Mouse (Mus musculus) cerebellum, postnatal 25 days (tissue): ENCODE measurements at regions not wholly inside any gene's neighbourhood (a gene's known extent, or its start where the extent isn't known, plus 50 kb on each side); places are given as distances from the start of the nearest gene placed in this dataset.
A peak's percentile ranks its signal among the peaks of the same experiment; 100 is the strongest.

Source experiments
- DNase-seq, 2 experiments: peaks; one replicate each; pipeline ENCODE4 v3.0.0; 2021; ENCODE audit warnings: mixed read lengths in 2 of 2

DNA sequence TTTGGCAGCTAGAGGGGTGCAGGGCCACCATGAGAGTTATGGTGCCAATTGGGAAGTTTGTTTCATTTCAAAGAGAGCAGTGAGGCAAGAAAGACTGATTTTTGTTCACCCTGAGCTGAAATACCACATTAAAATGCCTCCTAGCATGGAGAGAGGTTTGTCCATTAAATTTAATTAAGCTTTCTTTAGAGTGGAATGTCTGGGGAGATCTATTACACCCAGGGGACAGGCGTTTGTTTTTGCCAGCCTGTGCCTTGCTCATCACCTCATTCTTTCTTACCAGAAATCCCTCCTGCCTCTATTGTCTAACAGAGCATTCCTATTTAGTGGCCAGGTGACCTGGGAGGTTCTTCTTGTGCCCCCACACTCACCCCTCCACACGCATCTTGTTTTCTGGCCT lies 55.2 kb upstream of the Rcn1 start:
- no peak for DNase-seq

DNA sequence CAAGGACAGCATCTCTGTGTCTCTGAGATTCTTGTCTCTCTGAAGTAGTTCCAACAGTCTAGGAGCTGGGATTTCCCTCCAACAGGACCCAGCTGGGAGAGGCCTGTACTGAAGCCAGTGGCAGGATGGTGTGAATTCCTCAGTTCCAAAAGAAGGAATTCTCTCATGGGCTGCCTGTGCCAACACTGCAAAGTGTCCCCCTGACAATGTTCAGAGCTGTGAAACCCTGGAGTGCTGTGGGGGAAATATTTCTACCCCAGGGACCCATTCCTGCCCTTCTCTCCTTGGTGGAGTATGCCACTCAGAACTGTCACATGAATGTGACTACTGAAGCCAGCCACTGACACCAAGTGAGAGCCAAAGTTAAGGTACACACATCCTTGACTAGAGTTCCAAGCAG lies 55.7 kb upstream of the Rcn1 start:
- no peak for DNase-seq

DNA sequence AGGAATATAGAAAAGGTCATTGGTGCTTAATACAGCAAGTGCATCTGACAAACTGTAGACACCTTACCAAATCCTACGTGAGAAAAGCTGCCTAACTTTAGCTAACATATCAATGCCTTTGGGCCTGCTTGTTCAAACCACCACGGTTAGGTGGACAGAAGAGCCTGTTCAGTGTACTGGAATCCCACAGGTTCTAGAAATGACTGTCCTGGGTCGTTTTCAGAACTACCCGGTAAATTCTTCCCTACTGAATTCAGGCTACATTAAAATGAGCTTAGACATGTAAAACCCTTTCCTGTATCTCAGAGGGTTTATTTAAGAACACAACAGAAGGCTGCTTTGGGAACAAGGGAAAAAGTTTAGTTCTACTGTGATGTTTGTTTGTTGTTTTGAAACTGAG lies 59.5 kb upstream of the Rcn1 start:
- DNase-seq = no peak

DNA sequence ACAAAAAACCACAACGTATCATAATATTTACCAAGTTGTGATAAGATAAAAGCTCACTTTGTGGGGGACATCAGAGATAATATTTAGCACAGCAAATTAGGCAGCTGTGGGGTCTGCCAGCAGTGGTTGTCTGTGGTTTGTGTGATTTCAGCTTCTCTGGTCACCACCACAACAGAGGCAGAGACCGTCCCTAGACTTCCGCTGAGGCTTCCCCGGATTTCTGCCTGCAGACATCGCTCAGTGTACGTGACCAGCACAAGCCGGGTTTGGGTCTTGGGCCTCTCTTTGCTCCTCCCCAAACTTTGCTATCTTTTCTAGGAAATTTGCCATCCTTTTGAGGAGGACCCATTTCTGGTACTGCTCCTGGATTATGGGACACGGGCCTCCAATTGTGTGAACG lies 60.4 kb upstream of the Rcn1 start:
- DNase-seq = no peak

DNA sequence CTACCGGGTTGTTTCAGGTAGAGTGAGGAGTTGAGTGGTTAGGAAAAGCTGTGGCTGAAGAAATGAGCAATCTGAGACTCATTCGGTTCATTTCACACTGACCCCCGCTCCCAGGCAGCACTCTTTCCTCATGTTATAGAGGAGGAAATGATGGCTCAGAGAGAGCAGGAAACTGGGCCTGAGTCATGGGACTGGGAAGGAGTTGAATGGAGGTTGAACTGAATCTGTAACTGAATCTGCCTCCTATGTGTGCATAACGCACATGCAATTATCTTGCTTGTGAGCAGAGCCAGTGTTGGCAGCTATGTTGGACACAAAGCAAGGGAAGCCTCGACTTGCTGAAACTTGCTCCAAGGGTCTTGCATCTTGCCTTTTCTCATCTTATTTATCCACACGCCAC lies 66.5 kb upstream of the Rcn1 start:
- no peak for DNase-seq

DNA sequence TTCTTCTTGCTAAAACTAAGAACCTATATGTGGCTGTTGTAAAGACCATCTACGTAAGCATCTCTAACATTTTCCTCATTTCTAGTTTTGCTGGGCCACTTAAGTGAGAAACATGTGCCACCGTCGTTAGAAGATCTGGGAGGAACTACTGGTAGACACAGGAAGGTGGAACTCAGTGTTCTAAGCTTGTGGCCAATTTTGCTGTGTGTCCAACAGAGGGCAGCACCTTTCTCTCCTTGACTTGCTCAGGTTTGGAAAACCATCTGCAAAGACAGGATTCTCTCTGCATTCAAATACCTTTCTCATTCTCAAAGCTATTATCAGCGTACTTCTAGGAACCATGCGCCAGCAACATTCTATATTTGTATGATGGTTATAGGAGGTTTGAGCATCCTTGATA lies 69.8 kb upstream of the Rcn1 start:
- DNase-seq = peak; percentile 69 to 83

DNA sequence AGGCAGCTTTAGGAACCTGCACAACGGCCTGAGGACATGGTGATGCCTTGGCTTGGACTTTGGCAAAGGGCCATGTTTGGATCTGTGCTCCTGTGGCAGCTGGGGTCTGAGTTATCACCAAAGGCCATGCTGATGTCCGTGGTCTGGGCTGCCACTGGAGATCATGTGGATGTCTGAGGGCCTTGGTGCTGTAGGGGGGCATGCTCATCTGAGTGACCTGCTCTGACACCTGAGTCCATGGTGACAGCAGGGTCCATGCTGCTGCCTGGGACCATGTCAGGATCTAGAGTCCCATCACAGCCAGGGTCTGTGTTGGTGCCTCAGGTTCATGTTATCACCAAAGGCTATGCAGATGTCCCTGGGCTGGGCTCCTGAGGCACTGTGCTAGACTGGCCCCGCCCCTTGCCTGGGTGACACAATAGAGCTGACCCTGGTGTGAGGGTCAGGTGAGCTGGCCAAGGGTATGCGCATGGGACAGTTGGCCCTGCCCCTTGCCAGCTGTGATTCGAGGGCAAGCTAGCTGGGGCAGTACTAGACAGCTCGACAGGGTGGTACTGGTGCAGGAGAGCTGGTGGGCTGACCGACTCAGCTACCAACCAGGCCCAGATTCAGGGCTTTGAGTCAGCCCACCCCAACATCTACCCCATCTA lies 77.0 kb upstream of the Rcn1 start:
- DNase-seq = no peak

DNA sequence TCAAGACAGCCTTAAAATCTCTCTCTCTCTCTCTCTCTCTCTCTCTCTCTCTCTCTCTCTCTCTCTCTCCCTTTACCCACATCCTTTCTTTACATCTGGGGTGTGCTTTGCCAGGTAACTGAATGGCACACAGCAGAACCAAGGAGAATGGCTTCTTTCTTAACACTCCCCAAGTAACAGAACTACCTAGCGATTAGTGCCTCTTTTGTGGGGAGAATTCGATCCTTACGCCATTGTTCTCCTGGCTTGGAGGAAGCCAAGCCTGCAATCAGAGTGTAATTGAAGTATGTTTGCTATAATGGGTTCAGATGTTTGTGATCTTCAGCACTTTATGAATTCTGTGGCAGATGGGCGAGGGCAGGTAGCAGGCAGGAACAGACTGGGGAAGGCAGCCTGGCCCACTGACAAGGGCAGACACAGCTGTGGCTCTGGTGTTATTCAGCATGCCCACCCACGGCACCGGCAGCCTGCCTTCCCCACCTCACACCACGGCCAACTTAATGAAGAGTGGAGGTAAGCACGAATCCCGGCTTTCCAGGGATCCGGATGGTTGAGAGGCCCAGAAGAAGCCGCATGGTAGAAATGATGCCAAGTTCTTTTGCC lies 83.0 kb upstream of the Rcn1 start:
- peak; percentile 20 to 36 for DNase-seq

DNA sequence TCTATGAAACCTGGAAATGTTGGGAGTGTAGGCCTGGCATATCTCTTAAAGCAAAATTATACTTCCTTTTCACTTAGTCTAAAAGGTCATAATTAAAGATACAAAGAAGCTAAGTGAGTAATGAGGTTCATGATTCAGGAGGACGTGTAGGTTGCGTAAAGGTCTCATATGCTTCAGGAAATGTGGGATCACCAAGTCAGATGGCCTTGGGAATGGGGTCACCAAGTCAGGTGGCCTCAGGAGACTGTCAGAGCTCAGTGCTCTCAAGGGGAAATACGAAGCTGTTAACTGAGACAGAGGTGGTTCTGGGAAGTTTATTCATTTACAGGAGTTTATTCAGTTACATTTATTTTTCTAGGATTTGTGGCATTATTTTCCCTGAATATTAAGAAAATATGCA lies 85.4 kb upstream of the Rcn1 start:
- DNase-seq = no peak

DNA sequence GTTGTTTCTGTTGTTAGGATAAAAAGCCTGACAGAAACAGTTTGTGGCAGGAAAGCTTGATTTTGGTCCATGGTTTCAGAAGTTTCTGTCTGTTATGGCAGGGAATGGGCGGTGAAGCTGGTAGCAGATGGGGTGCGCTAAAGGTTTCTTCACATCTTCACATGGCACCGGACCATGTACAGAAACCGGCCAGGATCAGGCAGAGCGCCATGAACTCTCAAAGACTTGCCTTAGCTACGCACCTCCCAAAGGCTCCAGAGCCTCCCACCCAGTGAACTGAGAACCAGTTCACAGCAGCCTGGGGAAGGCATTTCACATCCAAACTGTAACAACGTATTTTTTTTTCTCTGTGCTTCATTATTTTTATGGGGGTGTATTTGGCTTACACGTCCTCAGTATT lies 86.2 kb upstream of the Rcn1 start:
- DNase-seq = peak in 1 of 2 experiments; percentile 26

DNA sequence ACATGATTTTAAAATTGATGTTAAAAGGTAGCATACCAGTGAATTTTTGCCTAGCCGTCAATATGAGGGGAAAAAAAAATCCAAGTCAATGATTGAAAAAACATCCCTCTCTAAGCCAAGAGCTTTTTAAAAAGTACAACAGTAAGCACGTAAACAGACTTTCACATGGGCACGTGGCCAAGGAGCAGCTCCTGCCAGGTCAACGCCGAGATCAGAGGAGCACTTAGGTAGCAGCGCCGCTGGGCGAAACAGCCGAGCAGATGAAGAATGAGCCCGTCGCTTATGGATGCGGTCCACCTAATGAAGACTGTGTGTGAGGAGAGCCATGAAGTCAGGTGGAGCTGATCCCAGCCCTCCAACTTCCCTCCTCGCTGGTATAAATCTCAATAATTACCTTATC lies 96.7 kb upstream of the Rcn1 start:
- DNase-seq = peak; percentile 22 to 55

DNA sequence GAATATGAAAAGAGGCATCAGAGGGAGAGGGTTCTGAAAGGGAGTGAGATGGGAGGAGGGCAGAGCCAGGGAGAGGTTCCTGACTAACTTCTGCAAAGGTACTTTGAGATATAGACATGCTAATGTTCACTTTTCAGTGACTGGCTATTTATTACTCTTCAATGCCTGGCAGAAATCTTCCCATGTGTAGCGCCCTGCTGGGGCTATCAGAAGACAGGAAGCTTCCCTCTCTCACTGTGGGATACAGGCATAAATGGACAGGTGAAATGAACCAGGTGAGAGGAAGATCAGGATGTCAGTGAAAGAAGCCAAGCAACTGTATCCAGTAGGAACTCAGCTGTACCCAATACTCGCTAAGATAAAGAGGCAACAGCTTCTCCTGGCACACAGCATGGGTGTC lies 105.1 kb upstream of the Rcn1 start:
- DNase-seq = no peak

DNA sequence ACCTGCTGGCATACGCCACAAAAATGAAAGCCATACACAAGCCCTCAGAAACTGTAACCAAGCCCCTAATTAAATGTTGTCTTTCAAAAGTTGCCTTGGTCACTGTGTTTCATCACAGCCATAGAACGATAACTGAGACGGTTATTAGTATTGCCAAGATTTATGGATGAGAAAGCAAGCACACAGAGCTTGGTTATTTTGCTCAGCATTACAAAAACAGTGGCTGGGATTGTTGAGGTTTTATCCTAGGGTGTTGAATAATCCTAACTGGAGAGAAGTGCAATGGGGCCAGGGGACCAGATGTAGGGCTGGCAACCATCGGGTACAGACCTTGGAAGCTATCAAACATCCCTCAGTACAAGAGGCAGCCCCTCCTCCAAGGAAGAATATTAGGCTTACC lies 106.4 kb upstream of the Rcn1 start:
- no peak for DNase-seq

DNA sequence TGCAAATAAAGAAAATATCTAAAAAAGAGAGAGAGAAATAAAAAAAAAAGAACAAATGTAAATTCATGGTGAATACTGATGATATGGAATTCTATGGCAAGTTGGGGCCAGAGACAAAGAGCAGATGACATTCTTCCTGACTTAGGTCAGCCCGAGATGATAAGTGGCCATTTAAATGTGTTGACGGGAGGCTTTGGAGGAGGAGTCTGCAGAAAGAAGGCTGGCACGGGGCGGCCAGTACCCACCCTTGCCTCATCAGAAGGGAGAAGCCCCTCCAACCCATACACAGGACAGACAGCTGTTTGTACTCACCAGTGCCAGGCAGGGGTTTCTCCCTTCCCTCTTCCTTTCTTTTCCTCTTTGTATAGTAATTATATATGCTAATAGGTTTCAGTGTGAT lies 108.0 kb upstream of the Rcn1 start:
- DNase-seq = no peak

DNA sequence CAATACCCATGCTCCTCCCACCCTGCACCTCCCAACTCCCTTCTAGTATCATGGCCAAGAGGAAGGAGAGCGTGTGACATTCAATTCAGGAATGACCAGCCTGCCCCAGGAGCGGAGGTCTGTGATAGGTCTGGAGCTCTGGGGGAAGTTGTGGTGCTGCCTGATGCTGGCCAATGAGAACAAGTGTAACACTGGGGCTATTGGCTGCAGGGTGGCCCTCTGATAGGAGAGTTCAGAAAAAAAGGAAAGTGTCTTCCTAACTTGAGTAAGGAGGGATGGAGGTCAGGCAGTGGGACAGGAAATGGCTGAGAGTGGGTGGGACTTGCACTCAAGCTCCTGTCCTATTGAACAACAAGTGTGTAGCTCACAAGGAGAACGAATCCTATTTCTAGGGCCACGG lies 111.7 kb upstream of the Rcn1 start:
- no peak for DNase-seq

DNA sequence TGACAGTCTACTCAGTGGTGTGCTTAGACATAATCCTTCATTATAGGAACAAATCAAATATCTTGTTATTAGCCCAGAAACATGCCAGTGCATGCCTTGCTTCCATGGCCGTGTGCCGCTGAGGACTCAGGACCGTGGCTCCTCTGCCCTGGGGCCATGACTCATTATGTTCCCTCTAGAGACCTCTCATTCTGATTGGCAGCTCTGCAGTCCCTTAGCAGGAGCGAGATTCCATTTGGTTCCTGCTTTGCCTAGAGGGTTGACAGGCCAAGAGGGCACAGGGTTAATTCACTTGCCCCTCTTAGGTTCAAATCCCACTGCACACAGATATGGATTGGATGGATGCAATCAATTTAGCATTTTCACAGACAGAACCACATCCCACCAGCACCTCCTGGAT lies 112.6 kb upstream of the Rcn1 start:
- no peak for DNase-seq

DNA sequence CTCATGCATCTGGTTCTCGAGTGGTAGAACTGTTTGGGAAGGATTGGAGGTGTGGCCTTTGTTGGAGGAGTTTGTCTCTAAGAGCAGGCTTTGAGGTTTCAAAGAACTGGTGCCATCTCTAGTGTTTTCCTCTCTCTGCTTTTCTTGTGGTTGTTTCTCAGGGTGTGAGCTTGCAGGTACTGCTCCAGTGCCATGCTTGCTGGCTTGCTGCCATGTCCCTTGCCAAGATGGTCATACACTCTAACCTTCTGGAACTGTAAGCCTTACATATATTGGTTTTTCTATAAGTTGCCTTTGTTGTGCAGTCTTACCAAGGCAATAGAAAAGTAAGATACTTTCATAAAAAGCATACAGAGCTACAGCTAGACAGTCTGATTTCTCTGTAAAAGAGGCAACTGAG lies 115.1 kb upstream of the Rcn1 start:
- DNase-seq = peak in 1 of 2 experiments; percentile 57

DNA sequence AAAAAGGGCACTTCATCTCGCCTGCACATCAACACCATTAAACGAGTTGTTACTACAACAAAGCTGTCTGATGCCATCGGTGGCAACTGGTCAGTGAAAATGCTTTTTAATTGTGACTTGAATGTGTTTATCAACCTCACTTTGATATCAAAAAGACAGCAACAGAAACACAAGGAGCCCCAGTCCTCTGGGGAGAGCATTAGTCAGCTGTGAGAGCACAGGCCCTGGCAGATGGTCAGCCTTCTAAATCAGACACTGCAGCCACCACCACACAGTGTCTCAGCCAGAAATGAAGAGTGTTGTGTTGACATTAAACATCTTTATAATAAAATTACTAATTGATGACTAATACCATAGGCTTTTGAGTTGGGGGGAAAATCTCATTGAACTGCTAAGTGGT lies 115.8 kb upstream of the Rcn1 start:
- DNase-seq = peak; percentile 52 to 71

DNA sequence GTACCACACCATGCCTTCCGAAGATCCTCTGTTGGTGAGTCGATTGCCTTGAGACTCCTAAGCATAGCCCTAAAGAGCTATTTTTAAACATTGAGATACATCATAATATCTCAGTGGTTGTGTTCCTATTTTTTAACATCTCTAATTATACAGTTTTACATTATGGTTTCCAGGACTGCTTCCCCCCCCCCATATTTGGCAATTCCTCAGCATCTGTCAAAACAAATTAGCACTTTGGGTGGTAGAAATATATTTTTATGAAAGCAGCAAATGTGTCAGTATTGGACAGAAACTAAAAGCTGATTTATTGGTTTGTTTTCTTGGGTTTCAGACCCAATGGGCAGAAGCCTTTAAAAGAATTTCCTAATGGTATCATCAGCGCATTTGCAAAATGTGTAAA lies 116.2 kb upstream of the Rcn1 start:
- DNase-seq = no peak

DNA sequence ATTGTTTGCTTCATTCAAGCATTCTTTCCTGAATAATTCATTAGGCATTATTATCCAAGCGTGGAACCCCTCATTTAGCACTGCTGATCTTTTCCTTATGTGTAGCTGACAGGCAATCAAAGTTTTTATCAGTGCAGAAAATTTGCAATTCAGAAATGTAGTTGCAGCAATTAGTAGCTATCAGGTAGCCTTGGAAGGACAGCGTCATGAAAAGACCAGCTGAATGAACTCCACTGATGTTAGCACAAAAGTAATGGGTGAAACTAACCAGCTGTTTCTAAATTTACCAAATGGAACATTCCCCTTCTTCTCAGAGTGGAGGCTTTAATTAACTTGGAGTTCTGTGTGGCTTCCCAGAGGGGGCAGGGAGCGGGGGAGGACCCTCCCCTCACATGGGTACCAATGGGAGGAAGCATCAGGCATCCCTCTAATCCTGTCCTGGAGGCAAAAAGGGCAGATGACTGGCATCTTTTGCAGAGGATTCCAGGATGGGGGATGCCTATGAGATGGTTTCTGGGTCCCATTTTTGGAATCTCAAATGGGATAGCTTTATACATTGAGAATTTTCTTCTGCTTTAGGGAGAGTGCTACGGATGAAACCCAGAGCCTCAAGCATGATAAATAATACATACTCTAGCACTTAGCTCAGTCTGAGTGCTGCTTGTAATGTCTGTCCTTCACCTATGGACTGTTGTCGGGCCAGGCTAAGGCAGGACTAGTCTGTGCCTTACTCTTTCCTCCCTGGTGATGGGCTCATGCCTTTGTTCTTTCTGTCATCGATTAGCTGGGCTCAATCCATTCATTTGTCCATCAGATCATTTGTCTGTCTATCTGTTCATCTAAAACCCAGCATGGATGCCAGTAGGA lies 117.4 kb upstream of the Rcn1 start:
- no peak for DNase-seq

DNA sequence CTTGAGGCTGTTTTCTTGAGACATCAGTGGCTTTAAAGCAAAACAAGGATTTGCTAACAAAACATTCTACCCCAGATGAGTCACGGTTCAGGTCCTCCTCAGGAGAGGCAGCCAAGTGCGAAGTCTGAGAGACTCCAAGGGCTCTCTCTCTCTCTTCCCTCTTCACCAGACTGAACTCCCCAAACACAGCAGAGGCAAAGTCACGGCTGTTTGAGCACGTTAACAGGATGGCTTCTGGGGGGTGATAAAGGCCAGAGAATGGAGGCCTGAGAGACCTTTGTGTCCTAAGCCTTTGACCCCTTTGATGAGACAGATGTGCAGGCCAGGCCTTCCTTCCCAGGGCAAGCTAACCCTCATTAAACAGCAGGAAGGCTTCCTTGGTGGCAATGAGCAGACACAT lies 122.7 kb upstream of the Rcn1 start:
- DNase-seq = no peak

DNA sequence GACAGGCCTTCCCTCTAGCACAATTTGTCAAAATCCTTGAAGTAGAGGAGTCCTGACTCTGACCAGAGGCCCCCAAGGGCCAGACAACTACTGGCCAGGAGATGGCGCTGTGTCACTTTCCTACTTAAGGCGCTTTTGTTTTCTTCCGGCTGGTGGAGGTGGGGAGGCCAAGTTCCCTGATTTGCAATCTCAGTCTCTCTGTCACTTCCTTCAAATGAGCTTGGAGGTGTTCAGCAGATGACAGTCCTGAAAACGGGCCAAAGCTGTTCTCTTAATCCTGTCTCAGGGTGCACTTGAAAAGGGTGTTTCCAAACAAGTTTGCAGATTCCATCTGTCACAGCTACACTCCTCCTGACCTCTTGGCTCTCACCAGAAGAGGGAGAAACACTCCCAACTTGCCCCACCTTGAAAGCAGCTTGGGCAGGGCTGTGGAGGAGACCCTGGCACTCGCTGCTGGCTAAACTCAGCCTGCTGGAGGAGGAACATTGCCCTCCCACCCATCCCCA lies 124.2 kb upstream of the Rcn1 start:
- DNase-seq = peak; percentile 66 to 81

DNA sequence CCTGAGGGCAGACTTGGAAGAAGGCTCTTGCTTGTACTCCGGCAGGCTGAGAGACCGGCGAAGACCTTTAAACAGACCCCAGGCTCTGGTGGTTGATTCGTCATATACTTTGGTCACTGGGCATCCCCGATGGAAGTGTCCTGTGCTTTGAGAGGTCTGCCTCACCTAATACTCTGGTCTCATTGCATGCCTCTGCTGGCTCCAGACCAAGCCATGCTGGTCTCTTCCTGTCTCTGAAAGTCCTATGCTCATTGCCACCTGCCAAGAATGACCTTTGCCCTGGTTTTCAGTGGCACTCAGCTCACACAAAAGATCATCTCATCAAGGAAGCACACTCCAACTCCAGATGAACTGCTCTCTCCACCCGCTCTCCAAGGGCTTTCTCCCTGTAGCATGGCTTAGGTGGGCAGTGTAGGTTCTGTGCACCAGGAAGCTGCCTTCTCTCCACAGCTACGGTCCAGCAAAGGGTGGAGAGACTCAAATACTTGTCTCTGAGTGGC lies 126.0 kb upstream of the Rcn1 start:
- DNase-seq = peak; percentile 16 to 23

DNA sequence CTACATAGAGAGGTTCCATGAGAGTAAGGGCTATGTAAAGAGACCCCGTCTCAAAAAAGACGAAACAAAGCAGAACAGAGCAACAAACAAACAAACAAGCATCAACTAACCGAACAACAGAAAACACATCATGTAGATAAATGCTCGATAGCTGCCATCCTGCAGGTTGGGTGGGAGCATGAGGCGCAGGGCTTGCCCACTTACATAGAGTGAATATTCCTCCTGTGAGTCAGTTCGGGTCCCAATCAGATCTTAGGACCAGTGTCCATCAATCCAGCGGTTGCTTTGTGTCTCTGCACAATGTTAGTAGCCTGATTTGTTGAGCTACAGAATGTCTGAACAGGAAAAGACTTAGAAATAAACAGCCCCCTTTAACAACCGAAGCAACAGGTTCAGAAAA lies 129.4 kb upstream of the Rcn1 start:
- no peak for DNase-seq
